Mouse (Mus musculus): Measurements from ENCODE around the gene Tdrd7. TPM values are rescaled to one million over a fixed set of nuclear protein-coding genes. Genes with fewer than 3 reads are reported as not detected.
A peak's percentile ranks its signal among the peaks of the same experiment; 100 is the strongest.

Tdrd7 gene
- polyA plus RNA-seq, 1 experiment from 2014 or later = 30.0 TPM

DNA sequence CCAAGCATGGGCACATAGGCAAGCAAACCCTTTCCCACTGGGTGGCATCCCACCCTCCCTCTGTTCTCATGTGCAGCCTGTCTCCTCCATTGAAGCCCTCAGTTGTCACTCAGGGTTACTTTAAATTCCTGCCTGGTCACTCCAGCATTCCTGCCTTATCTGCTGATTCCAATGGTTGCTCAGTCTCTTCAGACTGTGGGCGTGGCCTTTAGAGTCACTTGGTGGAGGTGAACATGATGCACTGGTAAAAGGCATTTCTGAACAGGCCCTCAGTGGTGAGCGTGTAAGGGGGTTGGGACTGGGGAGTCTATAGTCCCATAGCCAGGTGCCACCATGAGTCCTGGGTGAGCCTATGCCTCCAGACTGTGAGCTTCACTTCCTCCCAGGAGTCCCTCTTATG is 68.1 kb downstream of the Tdrd7 start:
- H3K4me2 ChIP-seq (ENCODE audit: low read length) = no peak overlapping the region
- no peak overlapping the region for H3K9ac ChIP-seq (ENCODE audit: low read depth, low read length)
- no peaks in the 10 kb centered on the region for H3K36me3 ChIP-seq (ENCODE audit: control insufficient read depth, insufficient read depth, low read length)
- no peaks in the 10 kb centered on the region for H3K9me3 ChIP-seq (ENCODE audit: control insufficient read depth, low read length)
- H3K4me3 ChIP-seq (ENCODE audit: low read length) = no peak overlapping the region
- no peak for ATAC-seq
- 73% methylated on average over 2 of the region's 2 CpGs for WGBS
- H3K27ac ChIP-seq (ENCODE audit: low read depth, low read length) = no peak overlapping the region
- no peaks in the 10 kb centered on the region for H3K4me1 ChIP-seq (ENCODE audit: control insufficient read depth, insufficient read depth, low read depth, low read length)
- peaks cover 8% of the 10 kb centered on the region for H3K27me3 ChIP-seq (replicated peaks; ENCODE audit: control insufficient read depth, insufficient read depth, low read length)

DNA sequence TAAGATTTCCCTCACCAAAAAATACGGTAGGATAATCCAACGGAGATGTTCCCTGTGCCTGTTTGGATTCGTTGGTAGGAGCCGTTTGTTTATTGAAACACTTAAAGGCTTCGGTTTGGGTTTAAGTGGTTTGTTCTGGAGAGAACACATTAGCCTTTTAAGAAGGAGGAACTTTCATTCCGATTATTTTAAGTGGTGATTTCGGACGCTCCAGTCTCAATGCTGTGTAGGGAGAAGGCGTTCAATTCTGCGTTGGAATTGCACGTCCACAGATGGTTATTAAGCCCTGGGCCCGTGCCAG is 73.4 kb downstream of the Tdrd7 start:
- H3K9ac ChIP-seq (ENCODE audit: low read depth, low read length) = peak overlapping the region; percentile 67
- H3K9me3 ChIP-seq (ENCODE audit: control insufficient read depth, low read length) = no peaks in the 10 kb centered on the region
- 15% methylated on average over 12 of the region's 12 CpGs for WGBS
- peaks cover 29% of the 10 kb centered on the region for H3K27me3 ChIP-seq (replicated peaks; ENCODE audit: control insufficient read depth, insufficient read depth, low read length)
- H3K4me2 ChIP-seq (ENCODE audit: low read length) = peak overlapping the region; percentile 99
- H3K27ac ChIP-seq (ENCODE audit: low read depth, low read length) = no peak overlapping the region
- peaks cover 15% of the 10 kb centered on the region for H3K4me1 ChIP-seq (ENCODE audit: control insufficient read depth, insufficient read depth, low read depth, low read length)
- no peaks in the 10 kb centered on the region for H3K36me3 ChIP-seq (ENCODE audit: control insufficient read depth, insufficient read depth, low read length)
- peak overlapping the region; percentile 65 for H3K4me3 ChIP-seq (ENCODE audit: low read length)
- ATAC-seq = 0 out of 2 replicates have a peak, but pooled peaks have one; percentile 38

DNA sequence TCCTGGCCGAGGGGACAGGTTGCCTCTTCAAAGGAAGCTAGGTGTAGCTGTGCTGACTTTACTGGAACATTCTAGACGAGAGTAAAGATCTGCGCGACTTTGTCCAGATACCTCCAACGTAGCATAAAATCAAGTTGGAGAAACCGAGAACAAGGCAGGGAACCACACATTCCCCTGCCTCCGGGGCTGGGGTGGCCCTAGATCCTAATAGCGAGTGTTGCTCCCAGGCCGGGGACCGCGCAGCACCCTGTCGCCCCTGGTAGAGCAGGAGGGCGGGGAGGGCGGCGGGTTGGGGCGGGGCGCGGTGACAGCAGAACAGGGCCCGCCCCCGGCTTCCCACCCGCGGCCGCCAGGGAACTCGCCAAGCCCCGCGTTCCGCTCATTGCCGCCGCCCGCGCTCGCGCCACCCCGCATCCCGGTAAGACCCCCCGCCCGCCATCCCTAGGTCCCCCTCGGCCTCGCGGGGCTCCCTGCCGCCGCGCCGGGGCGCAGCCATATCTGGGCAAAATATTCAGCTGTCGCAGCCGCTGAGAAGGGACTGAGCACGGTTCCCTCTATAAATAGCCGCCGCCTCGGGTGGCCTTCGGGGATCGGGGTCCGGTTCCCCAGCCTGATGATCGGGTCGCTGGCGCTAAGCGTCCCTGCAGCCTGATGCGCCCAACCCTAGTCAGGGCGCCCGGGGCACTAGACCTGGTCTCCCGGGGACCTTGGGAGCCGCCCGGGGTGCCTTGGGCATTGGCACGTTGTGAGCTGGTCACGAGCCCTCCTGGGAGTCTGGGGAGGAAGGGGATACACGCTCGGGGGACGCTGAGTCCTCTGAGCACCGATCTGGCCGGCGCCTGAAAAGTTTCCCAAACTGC is 74.0 kb downstream of the Tdrd7 start, which contains the start of gene Tmod1:
Gene Tmod1 (plus strand): TSS at position 44 of the 860 bp plus-strand sequence.
- H3K9ac ChIP-seq (ENCODE audit: low read depth, low read length) = peak within 1 kb of the TSS; percentile 67
- under 1% methylated on average over 65 of the region's 72 CpGs for WGBS
- H3K27ac ChIP-seq (ENCODE audit: low read depth, low read length) = no peak within 1 kb of the TSS
- peak; percentile 55 for ATAC-seq
- peak within 1 kb of the TSS; percentile 65 for H3K4me3 ChIP-seq (ENCODE audit: low read length)
- peak within 1 kb of the TSS; percentile 99 for H3K4me2 ChIP-seq (ENCODE audit: low read length)
- no peaks in the 10 kb centered on the region for H3K36me3 ChIP-seq (ENCODE audit: control insufficient read depth, insufficient read depth, low read length)
- no peaks in the 10 kb centered on the region for H3K9me3 ChIP-seq (ENCODE audit: control insufficient read depth, low read length)
- peaks cover 15% of the 10 kb centered on the region for H3K4me1 ChIP-seq (ENCODE audit: control insufficient read depth, insufficient read depth, low read depth, low read length)
- peaks cover 29% of the 10 kb centered on the region for H3K27me3 ChIP-seq (replicated peaks; ENCODE audit: control insufficient read depth, insufficient read depth, low read length)

DNA sequence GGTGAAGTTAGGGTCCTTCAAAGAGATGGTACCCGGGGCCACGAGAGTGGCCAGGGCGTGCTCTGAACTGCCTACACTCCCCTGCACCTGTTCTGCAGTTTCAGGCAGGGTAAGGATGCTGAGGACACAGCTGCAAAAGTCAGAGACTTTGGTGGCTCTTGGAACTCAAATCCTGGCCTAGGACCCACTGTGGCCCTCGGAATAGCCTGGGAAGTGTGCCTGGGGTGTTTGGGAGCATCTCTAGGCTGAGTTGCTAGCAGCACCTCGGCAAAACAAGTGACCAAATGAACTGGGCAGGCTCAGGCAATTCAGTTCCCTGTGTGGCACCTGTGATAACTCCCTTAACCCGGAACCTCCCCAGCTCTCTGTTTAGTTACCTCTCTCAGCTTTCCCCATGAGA is 74.8 kb downstream of the Tdrd7 start:
- 20% methylated on average over 6 of the region's 6 CpGs for WGBS
- H3K4me3 ChIP-seq (ENCODE audit: low read length) = peak overlapping the region; percentile 65
- H3K9ac ChIP-seq (ENCODE audit: low read depth, low read length) = peak overlapping the region; percentile 67; the same call in 1 of the 2 replicates
- H3K4me2 ChIP-seq (ENCODE audit: low read length) = peak overlapping the region; percentile 99
- no peaks in the 10 kb centered on the region for H3K9me3 ChIP-seq (ENCODE audit: control insufficient read depth, low read length)
- H3K4me1 ChIP-seq (ENCODE audit: control insufficient read depth, insufficient read depth, low read depth, low read length) = peaks cover 15% of the 10 kb centered on the region
- no peak overlapping the region for H3K27ac ChIP-seq (ENCODE audit: low read depth, low read length)
- peaks cover 29% of the 10 kb centered on the region for H3K27me3 ChIP-seq (replicated peaks; ENCODE audit: control insufficient read depth, insufficient read depth, low read length)
- H3K36me3 ChIP-seq (ENCODE audit: control insufficient read depth, insufficient read depth, low read length) = no peaks in the 10 kb centered on the region
- ATAC-seq = no peak

DNA sequence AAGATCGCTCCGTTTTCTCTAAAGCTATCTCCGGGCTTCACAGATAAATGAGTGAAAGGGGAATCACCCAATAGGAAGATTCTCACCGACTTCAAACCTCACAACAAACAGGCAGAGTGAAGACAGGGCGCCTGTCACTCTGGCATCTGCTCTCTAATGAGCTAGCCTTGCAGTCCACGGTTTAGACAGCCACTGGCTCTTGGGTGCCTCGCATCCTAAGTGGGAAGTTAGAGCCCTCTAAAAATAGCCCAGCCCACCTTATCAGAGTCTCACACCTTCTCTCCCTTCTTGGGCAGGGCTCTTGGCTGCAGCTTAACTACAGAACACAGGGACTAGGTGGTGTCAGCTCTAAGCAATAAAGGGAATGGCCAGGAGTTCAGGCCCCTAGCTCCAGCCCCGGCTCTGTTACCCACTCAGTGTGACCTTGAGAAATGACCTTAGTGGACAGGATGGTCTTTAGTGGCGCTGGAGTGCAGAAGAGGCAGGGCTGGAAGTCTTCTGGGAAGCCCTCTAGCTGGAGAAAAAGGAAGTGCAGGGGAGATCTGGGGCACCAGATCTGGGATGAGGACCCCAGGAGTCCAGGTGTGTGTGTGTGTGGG is 75.6 kb downstream of the Tdrd7 start:
- Histone ChIP-seq H3K36me3 (ENCODE audit: control insufficient read depth, insufficient read depth, low read length) (no peaks in the 10 kb centered on the region), H3K4me3 (ENCODE audit: low read length) (no peak overlapping the region), H3K27me3 (replicated peaks; ENCODE audit: control insufficient read depth, insufficient read depth, low read length) (peaks cover 25% of the 10 kb centered on the region), H3K4me1 (ENCODE audit: control insufficient read depth, insufficient read depth, low read depth, low read length) (peaks cover 15% of the 10 kb centered on the region), H3K9ac (ENCODE audit: low read depth, low read length) (no peak overlapping the region), H3K4me2 (ENCODE audit: low read length) (no peak overlapping the region), H3K9me3 (ENCODE audit: control insufficient read depth, low read length) (no peaks in the 10 kb centered on the region), H3K27ac (ENCODE audit: low read depth, low read length) (no peak overlapping the region)
- no peak; the same call in 1 of the 2 replicates for ATAC-seq
- 22% methylated on average over 9 of the region's 9 CpGs for WGBS

DNA sequence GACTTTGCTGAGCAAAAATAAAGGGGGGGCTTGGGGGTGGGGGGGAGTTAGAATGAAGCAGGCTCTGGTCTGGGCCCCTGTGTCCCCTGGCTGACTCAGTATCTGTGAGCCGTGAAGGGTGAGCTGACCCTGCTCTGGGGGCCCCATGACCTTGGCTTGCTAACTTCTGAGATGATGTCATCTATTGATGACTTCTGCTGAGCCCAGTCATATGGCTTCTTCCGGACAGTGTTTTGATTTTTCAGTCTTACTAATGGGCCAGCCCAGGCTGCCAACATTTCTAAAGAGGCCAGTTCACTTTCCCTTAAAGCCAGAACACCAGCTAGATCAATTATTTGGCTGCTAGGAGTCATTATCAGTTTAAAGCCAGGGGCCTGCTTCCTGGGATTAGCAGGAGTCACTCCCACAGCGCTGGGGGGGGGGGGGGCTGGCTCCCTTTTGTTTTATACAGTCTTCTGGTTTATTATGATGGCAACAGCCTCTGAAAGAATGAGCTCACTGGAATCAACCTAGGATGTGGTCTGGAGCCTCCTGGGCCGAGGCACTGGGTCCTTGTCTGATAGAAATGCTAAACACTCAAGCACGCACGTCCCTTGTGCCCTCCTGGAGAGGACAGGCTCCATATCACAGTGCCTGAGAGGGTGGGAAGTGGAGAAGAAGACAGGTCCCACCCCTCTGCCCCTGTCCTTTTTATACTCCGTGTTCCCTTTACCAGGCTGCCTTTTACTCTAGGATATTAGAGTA is 76.8 kb downstream of the Tdrd7 start:
- WGBS = 37% methylated on average over 7 of the region's 7 CpGs
- no peak overlapping the region for H3K9ac ChIP-seq (ENCODE audit: low read depth, low read length)
- no peak overlapping the region for H3K27ac ChIP-seq (ENCODE audit: low read depth, low read length)
- peaks cover 15% of the 10 kb centered on the region for H3K4me1 ChIP-seq (ENCODE audit: control insufficient read depth, insufficient read depth, low read depth, low read length)
- H3K36me3 ChIP-seq (ENCODE audit: control insufficient read depth, insufficient read depth, low read length) = no peaks in the 10 kb centered on the region
- H3K4me2 ChIP-seq (ENCODE audit: low read length) = no peak overlapping the region
- no peak overlapping the region for H3K4me3 ChIP-seq (ENCODE audit: low read length)
- no peaks in the 10 kb centered on the region for H3K9me3 ChIP-seq (ENCODE audit: control insufficient read depth, low read length)
- ATAC-seq = no peak
- H3K27me3 ChIP-seq (replicated peaks; ENCODE audit: control insufficient read depth, insufficient read depth, low read length) = peaks cover 24% of the 10 kb centered on the region

DNA sequence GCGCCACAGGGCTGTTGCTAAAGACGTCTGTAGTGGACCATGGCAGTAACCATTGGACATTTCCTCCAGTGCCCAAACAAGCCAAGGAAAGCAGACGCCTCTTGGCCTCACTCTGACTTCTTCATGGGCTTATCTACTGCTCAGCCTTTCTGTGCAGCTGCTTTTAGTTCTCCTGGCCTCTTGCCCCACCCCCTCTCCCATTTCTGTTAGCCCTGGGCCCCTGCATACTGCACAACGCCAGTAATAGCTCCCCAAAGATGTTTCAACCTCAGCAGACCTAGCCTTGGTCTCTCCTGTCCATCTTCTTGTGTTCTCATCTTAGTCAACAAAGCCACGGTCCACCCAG is 77.3 kb downstream of the Tdrd7 start:
- H3K4me3 ChIP-seq (ENCODE audit: low read length) = no peak overlapping the region
- ATAC-seq = no peak
- WGBS = 41% methylated on average over 5 of the region's 5 CpGs

DNA sequence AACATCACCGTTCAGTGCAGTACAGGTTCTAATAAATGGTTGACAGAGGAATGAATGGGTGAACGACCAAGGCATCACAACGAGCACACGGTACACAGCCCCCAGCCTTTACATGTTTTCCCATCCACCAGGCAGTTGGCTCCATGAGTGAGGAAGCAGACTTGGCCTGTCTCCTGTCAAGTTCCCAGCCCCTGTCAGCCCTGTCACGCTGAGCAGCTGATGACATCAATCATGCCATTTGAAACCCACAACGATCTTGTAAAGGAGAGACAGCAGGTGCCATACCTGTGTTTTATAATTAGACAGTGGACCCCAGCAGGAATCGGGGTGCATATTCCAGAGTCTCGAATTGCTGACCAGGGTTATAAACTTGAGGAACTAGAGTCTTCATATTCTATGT is 78.2 kb downstream of the Tdrd7 start:
- H3K27me3 ChIP-seq (replicated peaks; ENCODE audit: control insufficient read depth, insufficient read depth, low read length) = peaks cover 21% of the 10 kb centered on the region
- H3K36me3 ChIP-seq (ENCODE audit: control insufficient read depth, insufficient read depth, low read length) = no peaks in the 10 kb centered on the region
- no peak overlapping the region for H3K9ac ChIP-seq (ENCODE audit: low read depth, low read length)
- no peak overlapping the region for H3K27ac ChIP-seq (ENCODE audit: low read depth, low read length)
- peaks cover 15% of the 10 kb centered on the region for H3K4me1 ChIP-seq (ENCODE audit: control insufficient read depth, insufficient read depth, low read depth, low read length)
- no peak overlapping the region for H3K4me2 ChIP-seq (ENCODE audit: low read length)
- no peak for ATAC-seq
- no peak overlapping the region for H3K4me3 ChIP-seq (ENCODE audit: low read length)
- 82% methylated on average over 8 of the region's 8 CpGs for WGBS
- H3K9me3 ChIP-seq (ENCODE audit: control insufficient read depth, low read length) = no peaks in the 10 kb centered on the region

More for the DNA sequence above, 77.3 kb downstream of the Tdrd7 start:
- H3K27me3 ChIP-seq (replicated peaks; ENCODE audit: control insufficient read depth, insufficient read depth, low read length) = peaks cover 21% of the 10 kb centered on the region
- H3K4me2 ChIP-seq (ENCODE audit: low read length) = no peak overlapping the region
- H3K9me3 ChIP-seq (ENCODE audit: control insufficient read depth, low read length) = no peaks in the 10 kb centered on the region
- no peak overlapping the region for H3K27ac ChIP-seq (ENCODE audit: low read depth, low read length)
- H3K36me3 ChIP-seq (ENCODE audit: control insufficient read depth, insufficient read depth, low read length) = no peaks in the 10 kb centered on the region
- H3K9ac ChIP-seq (ENCODE audit: low read depth, low read length) = no peak overlapping the region
- peaks cover 15% of the 10 kb centered on the region for H3K4me1 ChIP-seq (ENCODE audit: control insufficient read depth, insufficient read depth, low read depth, low read length)

DNA sequence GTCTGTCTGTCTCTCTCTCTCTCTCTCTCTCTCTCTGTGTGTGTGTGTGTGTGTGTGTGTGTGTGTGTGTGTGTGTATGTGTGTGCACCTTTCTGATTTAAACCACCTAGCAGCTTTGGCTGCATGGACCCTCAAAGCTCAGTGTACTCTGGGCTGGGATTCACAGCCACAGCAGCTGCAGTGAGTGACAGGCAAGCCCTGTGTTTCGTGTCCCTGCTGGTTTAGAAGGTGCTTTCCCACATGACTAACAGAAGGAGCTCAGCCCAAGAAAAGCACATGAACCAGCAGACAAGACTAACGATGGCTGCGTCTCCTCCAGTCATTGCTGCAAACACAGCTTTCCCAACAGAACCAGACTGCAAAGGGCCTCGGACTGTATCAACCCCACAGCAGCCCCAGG is 82.8 kb downstream of the Tdrd7 start:
- H3K4me2 ChIP-seq (ENCODE audit: low read length) = no peak overlapping the region
- no peak overlapping the region for H3K9ac ChIP-seq (ENCODE audit: low read depth, low read length)
- ATAC-seq = no peak
- no peaks in the 10 kb centered on the region for H3K36me3 ChIP-seq (ENCODE audit: control insufficient read depth, insufficient read depth, low read length)
- WGBS = 70% methylated on average over 4 of the region's 4 CpGs
- no peaks in the 10 kb centered on the region for H3K27me3 ChIP-seq (replicated peaks; ENCODE audit: control insufficient read depth, insufficient read depth, low read length)
- no peaks in the 10 kb centered on the region for H3K9me3 ChIP-seq (ENCODE audit: control insufficient read depth, low read length)
- H3K4me3 ChIP-seq (ENCODE audit: low read length) = no peak overlapping the region
- no peaks in the 10 kb centered on the region for H3K4me1 ChIP-seq (ENCODE audit: control insufficient read depth, insufficient read depth, low read depth, low read length)
- H3K27ac ChIP-seq (ENCODE audit: low read depth, low read length) = no peak overlapping the region
